Mouse (Mus musculus) spleen, adult 2 months (tissue): ENCODE results near the gene Dclk2. TPM values are rescaled to one million over a fixed set of nuclear protein-coding genes. Genes with fewer than 3 reads are reported as not detected.

ENCODE experiments used
- DNase-seq, 2 experiments: peaks; one replicate each; pipeline versions ENCODE4 v3.0.0 to v3.0.0-alpha.2; 2012 to 2021; ENCODE audit warnings: low spot score in 2 of 2, low read depth in 1 of 2
- H3K27ac ChIP-seq: fragments of 200-500 bp; 2 replicates; pipeline ENCODE4 v1.5.1; 2012; ENCODE audit warnings: low read length, inconsistent platforms; ENCODE audit not compliant: insufficient read depth
- H3K27me3 ChIP-seq: fragments of 200-500 bp; 2 replicates; pipeline ENCODE4 v1.6.1; 2012; ENCODE audit warnings: mild to moderate bottlenecking, moderate library complexity, low read length, inconsistent platforms; ENCODE audit not compliant: control insufficient read depth, insufficient read depth
- H3K36me3 ChIP-seq: fragments of 200-500 bp; 2 replicates; pipeline ENCODE4 v1.6.1; 2012; ENCODE audit warnings: mild to moderate bottlenecking, low read length, inconsistent platforms; ENCODE audit not compliant: control insufficient read depth, insufficient read depth
- H3K4me1 ChIP-seq: fragments of 200-500 bp; 2 replicates; pipeline ENCODE4 v1.6.1; 2011; ENCODE audit warnings: inconsistent platforms; ENCODE audit not compliant: control insufficient read depth, insufficient read depth, insufficient read length
- H3K4me3 ChIP-seq: fragments of 200-500 bp; 2 replicates; pipeline ENCODE4 v1.5.1; 2011; ENCODE audit warnings: mild to moderate bottlenecking, inconsistent platforms; ENCODE audit not compliant: insufficient read depth, insufficient read length; ENCODE audit errors: extremely low read depth
- CTCF ChIP-seq: fragments of 200-500 bp; IDR thresholded peaks from 2 replicates; pipeline ENCODE4 v1.5.1; 2011; ENCODE audit warnings: mild to moderate bottlenecking, inconsistent platforms; ENCODE audit not compliant: insufficient read depth, insufficient read length, insufficient replicate concordance; ENCODE audit errors: extremely low read depth
- POLR2A ChIP-seq: fragments of 200-500 bp; IDR thresholded peaks from 2 replicates; pipeline ENCODE4 v1.6.1; 2011; ENCODE audit warnings: low read depth, low read length, inconsistent platforms
- WGBS: fragments of 180-500 bp; shearing (Covaris S2); methylation state at CpG from one replicate; pipeline ENCODE4 v1.1.7; 2018; 5-methylcytosine and 5-hydroxymethylcytosine counted together
- polyA plus RNA-seq: library from polyadenylated mRNA; depleted of rRNA; stranded (reverse); fragments of >200 nt; gene quantifications from 2 replicates; pipeline ENCODE4 v1.2.3, GENCODE M21; 2012

Gene Dclk2
- polyA plus RNA-seq, 1 experiment = 11.9 TPM

GRCm38 (mm10) chr3:86873092-86873600 lies 47.5 kb downstream of the Dclk2 start:
- Histone ChIP-seq H3K4me1 (no peaks in the 10 kb centered on the region; the same call in 1 of the 2 replicates), H3K36me3 (no peaks in the 10 kb centered on the region), H3K27me3 (no peaks in the 10 kb centered on the region), H3K27ac (no peak overlapping the region), H3K4me3 (no peak overlapping the region)
- WGBS = 82% methylated on average over 6 of the region's 6 CpGs
- no peak for DNase-seq
- TF ChIP-seq CTCF (no peak), POLR2A (no peak)

- WGBS = 88% methylated on average over 6 of the region's 6 CpGs
- no peaks in the 10 kb centered on the region for H3K36me3 ChIP-seq
- no peak overlapping the region for H3K27ac ChIP-seq
- TF ChIP-seq POLR2A (no peak), CTCF (no peak)
- H3K27me3 ChIP-seq = no peaks in the 10 kb centered on the region
- H3K4me1 ChIP-seq = no peaks in the 10 kb centered on the region; the same call in 1 of the 2 replicates
- no peak overlapping the region for H3K4me3 ChIP-seq
- DNase-seq = no peak
These were observed 49.7 kb downstream of the Dclk2 start for GRCm38 (mm10) chr3:86870952-86871351.

GRCm38 (mm10) chr3:86870411-86870810 lies 50.2 kb downstream of the Dclk2 start:
- Histone ChIP-seq H3K4me1 (no peaks in the 10 kb centered on the region; the same call in 1 of the 2 replicates), H3K27ac (no peak overlapping the region), H3K27me3 (no peaks in the 10 kb centered on the region), H3K36me3 (no peaks in the 10 kb centered on the region), H3K4me3 (no peak overlapping the region)
- no peak for DNase-seq
- TF ChIP-seq CTCF = no peak
- TF ChIP-seq POLR2A = no peak
- 90% methylated on average over 3 of the region's 3 CpGs for WGBS

GRCm38 (mm10) chr3:86868721-86869120 lies 51.9 kb downstream of the Dclk2 start:
- no peak for DNase-seq
- TF ChIP-seq CTCF (no peak), POLR2A (no peak)
- 82% methylated on average over 3 of the region's 3 CpGs for WGBS
- H3K27me3 ChIP-seq = no peaks in the 10 kb centered on the region
- no peak overlapping the region for H3K4me3 ChIP-seq
- no peak overlapping the region for H3K27ac ChIP-seq
- no peaks in the 10 kb centered on the region for H3K36me3 ChIP-seq
- no peaks in the 10 kb centered on the region; the same call in 1 of the 2 replicates for H3K4me1 ChIP-seq

- no peaks in the 10 kb centered on the region for H3K4me1 ChIP-seq
- no peaks in the 10 kb centered on the region for H3K36me3 ChIP-seq
- H3K4me3 ChIP-seq = no peak overlapping the region
- TF ChIP-seq CTCF = no peak
- TF ChIP-seq POLR2A = no peak
- no peaks in the 10 kb centered on the region for H3K27me3 ChIP-seq
- DNase-seq = no peak
- 77% methylated on average over 10 of the region's 10 CpGs for WGBS
- no peak overlapping the region for H3K27ac ChIP-seq
These were observed 57.2 kb downstream of the Dclk2 start for GRCm38 (mm10) chr3:86863327-86864008.

GRCm38 (mm10) chr3:86862939-86863311 lies 57.7 kb downstream of the Dclk2 start:
- WGBS = 72% methylated on average over 3 of the region's 3 CpGs
- no peak for DNase-seq
- Histone ChIP-seq H3K4me1 (no peaks in the 10 kb centered on the region), H3K27me3 (no peaks in the 10 kb centered on the region), H3K36me3 (no peaks in the 10 kb centered on the region), H3K27ac (no peak overlapping the region), H3K4me3 (no peak overlapping the region)
- TF ChIP-seq CTCF (no peak), POLR2A (no peak)
